Mouse (Mus musculus) erythroblast, embryonic 14.5 days (primary cell): ENCODE measurements around the gene Ccdc144b.

Experiments
- GATA1 ChIP-seq: IDR thresholded peaks from 2 replicates; pipeline ENCODE4 v1.6.1; 2012; ENCODE audit warnings: low read length, inconsistent platforms, mixed read lengths
- TAL1 ChIP-seq: IDR thresholded peaks from 3 replicates; pipeline ENCODE4 v1.6.1; 2012; ENCODE audit warnings: low read length, inconsistent platforms, mixed read lengths

GRCm38 (mm10) chr3:36065843-36066651, 12.7 kb upstream of the Ccdc144b start, which contains the start of gene Acad9:
- TF ChIP-seq TAL1 = no peak
- no peak for TF ChIP-seq GATA1
